Mouse (Mus musculus): Measurements from ENCODE around the gene Morn3. TPM values are rescaled to one million over a fixed set of nuclear protein-coding genes. Genes with fewer than 3 reads are reported as not detected.
"Not testable (repeated sequence)": the region's sequence is repeated elsewhere in the genome, so short reads cannot be mapped to it uniquely, and the experiment has no call there.

The Morn3 gene
- polyA plus RNA-seq, 1 experiment, result not detected

DNA sequence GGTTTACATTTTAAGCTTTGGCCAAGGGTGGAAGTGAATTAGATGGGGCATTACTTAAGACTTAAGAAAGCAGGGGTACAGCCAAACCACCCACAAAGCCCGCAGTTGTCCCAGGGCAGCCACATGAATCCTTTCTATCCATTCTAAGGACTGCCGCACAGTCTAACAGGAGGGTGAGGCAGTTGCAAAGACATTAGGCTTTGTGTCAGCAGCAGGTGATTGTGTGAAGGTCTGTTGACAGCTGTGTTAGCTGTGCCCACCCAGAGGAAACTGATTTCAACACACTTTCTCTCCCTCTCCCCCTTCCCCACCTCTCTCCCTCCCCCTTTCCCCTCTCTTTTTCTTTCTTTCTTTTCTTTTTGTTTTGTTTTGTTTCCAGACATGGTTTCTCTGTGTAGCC, 21.9 kb upstream of the Morn3 start:
- no peak overlapping the region for H3K27ac ChIP-seq (replicated peaks; ENCODE audit: low read depth, low read length)
- H3K4me1 ChIP-seq (ENCODE audit: control insufficient read depth, insufficient read depth, insufficient read length, low read length), result no peaks in the 10 kb centered on the region
- no peak overlapping the region for H3K4me3 ChIP-seq (ENCODE audit: insufficient read depth, low read depth, low read length)

DNA sequence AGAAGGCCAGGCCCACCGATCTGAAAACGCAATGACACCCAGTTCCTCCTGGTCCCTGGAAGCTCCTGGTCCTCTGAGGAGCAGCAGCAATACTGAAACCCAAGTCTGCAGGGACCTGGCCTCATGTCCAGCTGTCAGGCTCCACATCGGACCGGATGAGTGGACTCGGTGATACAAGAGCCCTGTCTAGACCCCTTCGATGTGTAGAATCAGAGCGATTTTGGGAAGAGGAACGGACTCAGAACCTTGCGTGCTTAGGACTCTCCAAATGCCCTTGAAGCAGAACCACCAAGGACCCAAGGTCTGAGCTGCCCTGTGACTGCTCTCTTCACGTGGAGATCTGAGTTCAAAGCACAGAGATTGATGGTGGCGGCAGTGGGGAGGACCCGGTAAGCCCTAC, 21.3 kb upstream of the Morn3 start, which contains the start of gene Tmem120b:
Tmem120b (plus strand) TSS at position 301 of the 400 bp plus-strand sequence.
- no peak within 1 kb of the TSS for H3K4me3 ChIP-seq (ENCODE audit: insufficient read depth, low read depth, low read length)
- no peak within 1 kb of the TSS for H3K27ac ChIP-seq (replicated peaks; ENCODE audit: low read depth, low read length)
- no peaks in the 10 kb centered on the region for H3K4me1 ChIP-seq (ENCODE audit: control insufficient read depth, insufficient read depth, insufficient read length, low read length)

DNA sequence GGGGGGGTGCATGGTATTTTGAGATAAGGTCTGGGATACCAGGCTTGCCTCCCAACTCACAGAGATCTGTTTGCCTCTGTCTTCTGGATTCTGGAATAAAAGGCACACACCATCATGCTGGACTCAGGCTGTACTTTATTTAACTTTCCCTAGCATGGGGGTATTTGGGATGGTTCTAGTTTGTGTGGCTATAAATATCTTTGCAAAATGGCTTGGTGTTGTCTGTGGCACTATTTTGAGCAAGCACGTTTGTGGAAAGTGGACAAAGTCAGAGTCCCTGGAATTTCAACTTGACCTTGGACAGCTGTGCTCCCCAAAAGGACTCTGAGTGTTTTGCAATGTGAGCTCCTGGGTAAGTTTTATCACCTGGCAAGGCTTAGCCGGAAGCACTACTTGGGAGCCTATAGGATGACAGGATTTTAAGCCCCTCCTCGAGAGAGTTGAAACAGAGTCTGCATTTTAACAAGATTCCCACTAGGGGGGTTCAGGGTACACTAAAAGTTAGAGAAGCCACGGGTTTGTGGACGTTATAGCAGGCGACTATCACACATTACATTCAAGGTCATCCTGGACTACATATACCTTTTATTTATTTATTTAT, 20.7 kb upstream of the Morn3 start:
- Histone ChIP-seq H3K27ac (replicated peaks; ENCODE audit: low read depth, low read length) (no peak overlapping the region), H3K4me3 (ENCODE audit: insufficient read depth, low read depth, low read length) (no peak overlapping the region), H3K4me1 (ENCODE audit: control insufficient read depth, insufficient read depth, insufficient read length, low read length) (no peaks in the 10 kb centered on the region)

DNA sequence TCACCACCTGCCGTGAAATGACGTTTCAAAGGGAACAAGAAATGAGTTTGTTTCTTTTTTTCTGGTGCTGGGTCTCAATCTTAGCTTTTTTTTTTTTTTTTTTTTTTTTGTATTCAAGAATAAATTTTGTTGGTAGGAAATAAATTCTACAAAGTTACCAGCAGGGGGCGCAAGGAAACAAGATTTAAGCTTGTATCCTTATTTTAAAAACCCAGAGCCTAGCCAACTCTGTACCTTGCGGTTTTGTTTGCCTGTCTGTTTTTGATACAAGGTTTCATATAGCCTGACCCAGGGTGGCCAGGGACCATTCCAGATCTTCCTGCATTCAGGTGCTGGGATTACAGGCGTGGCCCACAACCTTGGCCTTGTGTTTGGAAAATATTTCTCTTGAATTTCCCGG, 17.4 kb upstream of the Morn3 start:
- Histone ChIP-seq H3K4me1 (ENCODE audit: control insufficient read depth, insufficient read depth, insufficient read length, low read length) (no peaks in the 10 kb centered on the region), H3K4me3 (ENCODE audit: insufficient read depth, low read depth, low read length) (no peak overlapping the region), H3K27ac (replicated peaks; ENCODE audit: low read depth, low read length) (no peak overlapping the region)

DNA sequence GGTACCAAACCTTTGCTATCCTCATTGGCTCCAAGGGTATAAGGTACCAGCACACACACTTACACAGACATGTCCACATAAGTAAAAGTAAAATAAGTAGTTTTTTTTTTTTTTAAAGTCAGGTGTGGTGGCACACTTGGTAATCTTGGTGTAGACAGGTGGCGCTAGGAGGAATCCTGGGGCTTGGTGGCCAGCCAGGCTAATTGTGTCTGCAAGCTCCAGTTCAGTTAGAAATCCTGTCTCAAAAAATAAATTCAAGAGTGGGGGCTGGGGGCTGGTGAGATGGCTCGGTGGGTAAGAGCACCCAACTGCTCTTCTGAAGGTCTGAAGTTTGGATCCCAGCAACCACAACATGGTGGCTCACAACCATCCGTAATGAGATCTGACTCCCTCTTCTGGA, 16.3 kb upstream of the Morn3 start:
- Histone ChIP-seq H3K4me1 (ENCODE audit: control insufficient read depth, insufficient read depth, insufficient read length, low read length) (no peaks in the 10 kb centered on the region), H3K4me3 (ENCODE audit: insufficient read depth, low read depth, low read length) (no peak overlapping the region), H3K27ac (replicated peaks; ENCODE audit: low read depth, low read length) (no peak overlapping the region)

DNA sequence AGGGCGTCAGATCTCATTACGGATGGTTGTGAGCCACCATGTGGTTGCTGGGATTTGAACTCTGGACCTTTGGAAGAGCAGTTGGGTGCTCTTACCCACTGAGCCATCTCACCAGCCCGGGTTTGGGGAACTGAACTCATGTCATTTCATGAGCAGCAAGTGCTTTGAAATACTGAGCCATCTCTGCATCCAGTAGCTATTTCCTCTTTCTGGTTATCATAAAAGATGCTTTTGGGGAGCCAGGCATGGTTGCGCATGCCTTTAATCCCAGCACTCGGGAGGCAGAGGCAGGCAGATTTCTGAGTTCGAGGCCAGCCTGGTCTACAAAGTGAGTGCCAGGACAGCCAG, 14.6 kb upstream of the Morn3 start:
- H3K4me1 ChIP-seq (ENCODE audit: control insufficient read depth, insufficient read depth, insufficient read length, low read length); H3K4me3 ChIP-seq (ENCODE audit: insufficient read depth, low read depth, low read length); H3K27ac ChIP-seq (replicated peaks; ENCODE audit: low read depth, low read length): not testable (repeated sequence)

DNA sequence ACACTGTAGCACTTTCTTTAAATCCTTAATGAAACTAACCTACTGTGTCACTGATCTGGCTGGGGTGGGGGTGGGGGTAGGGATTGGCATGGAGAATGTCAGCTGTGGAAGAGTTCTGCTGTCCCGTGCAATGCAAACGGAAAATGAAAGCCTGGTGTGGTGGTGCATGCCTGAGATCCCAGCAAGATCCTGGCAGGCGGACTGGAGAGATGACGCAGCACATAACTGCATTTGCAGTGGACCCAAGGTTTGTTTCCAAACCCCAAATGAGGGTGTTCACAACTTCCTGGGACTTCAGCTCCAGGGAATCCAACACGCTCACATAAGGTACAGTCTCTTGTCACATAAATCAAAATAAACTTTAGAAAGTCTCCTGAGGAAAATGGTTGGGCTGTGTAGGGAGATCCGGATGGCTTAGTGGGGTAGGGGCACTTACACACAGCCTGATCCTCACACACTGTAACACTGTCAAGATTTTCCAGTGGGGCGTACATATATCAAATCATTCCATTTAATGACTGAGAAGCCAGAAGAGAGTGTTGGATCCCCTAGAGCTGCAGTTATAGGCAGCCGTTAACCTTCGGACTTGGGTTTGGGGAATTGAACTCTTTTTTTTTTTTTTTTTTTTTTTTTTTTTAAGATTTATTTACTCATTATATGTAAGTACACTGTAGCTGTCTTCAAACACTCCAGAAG, 14.0 kb upstream of the Morn3 start:
- Histone ChIP-seq H3K4me3 (ENCODE audit: insufficient read depth, low read depth, low read length) (no peak overlapping the region), H3K27ac (replicated peaks; ENCODE audit: low read depth, low read length) (peak overlapping the region; percentile 51; the same call in 1 of the 2 replicates), H3K4me1 (ENCODE audit: control insufficient read depth, insufficient read depth, insufficient read length, low read length) (no peaks in the 10 kb centered on the region)

DNA sequence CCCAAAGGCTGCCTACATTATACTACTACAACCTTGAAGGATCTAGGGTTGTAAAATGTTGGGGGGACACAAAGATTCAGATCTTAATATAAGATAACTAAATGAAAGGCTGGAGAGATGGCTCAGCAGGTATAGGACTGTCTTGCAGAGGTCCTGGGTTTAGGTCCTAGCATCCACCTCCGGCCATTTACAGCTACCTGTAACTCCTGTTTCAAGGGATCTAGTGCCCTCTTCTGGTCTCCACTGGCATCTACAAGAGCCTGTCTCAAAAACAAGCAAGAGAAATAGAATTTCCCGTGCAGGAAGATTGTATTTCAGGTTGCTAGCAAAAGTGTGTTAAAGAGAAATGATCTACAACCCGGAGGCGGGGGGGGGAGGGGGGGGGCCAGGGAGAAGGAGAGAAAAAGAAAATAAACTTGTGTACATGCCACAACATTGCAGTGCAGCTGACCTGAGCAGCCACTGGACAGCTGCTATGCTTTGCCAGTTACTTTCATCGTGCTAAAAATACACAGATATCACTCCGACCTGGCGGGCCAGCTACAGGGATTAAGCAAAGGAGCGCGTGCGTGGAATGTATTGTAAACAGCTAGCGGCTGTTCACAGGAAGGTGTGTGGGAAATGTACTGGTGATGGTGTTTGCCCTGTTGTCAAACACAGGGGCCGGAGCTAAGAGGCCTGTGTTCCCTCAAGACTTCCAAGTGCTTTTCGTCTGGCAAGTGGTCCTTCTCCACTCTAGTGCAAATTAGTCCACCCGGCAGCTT, 13.1 kb upstream of the Morn3 start:
- Histone ChIP-seq H3K4me1 (ENCODE audit: control insufficient read depth, insufficient read depth, insufficient read length, low read length) (no peaks in the 10 kb centered on the region), H3K4me3 (ENCODE audit: insufficient read depth, low read depth, low read length) (no peak overlapping the region), H3K27ac (replicated peaks; ENCODE audit: low read depth, low read length) (no peak overlapping the region)

DNA sequence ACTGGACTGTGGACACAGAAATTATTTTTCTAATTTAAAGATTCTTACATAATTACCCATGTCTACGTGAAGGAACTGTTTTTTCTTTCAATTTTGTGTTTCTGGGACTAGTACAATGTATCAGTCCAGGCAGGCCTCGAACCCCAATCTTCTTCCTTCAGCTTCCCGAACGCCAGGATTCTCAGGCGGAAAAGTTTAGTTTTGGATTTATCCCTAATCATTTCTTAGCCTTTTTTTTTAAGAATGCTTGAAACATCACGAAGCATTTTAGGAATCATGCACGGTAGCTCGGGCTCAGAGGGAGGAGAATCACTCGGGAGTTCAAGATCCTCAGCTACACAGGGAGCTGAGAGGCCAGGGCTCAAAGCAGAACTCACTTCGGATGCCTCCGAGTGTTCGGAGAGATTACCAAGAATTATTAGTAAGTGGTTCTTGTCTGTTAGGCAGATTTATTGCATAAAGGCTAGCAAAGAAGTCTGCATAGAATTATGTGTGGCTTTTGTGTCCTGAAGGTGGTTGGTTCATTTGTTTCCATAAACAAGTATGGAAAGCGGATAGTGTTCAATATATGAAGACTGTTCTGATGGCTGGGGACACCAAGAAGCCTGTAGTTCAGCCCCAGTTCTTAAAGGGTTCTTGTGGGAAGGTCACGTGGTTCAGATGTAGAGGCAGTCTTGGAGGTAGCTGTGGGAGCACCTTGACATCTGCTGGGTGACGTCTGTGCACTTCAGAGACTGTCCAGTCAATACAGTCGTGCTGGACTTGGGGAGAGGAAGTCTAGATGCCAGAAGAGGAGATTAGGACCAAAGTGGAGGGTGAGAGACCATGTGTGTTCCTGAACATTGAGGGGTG, 11.7 kb upstream of the Morn3 start:
- Histone ChIP-seq H3K4me3 (ENCODE audit: insufficient read depth, low read depth, low read length) (peak overlapping the region; percentile 52), H3K4me1 (ENCODE audit: control insufficient read depth, insufficient read depth, insufficient read length, low read length) (no peaks in the 10 kb centered on the region), H3K27ac (replicated peaks; ENCODE audit: low read depth, low read length) (peak overlapping the region; percentile 57)

DNA sequence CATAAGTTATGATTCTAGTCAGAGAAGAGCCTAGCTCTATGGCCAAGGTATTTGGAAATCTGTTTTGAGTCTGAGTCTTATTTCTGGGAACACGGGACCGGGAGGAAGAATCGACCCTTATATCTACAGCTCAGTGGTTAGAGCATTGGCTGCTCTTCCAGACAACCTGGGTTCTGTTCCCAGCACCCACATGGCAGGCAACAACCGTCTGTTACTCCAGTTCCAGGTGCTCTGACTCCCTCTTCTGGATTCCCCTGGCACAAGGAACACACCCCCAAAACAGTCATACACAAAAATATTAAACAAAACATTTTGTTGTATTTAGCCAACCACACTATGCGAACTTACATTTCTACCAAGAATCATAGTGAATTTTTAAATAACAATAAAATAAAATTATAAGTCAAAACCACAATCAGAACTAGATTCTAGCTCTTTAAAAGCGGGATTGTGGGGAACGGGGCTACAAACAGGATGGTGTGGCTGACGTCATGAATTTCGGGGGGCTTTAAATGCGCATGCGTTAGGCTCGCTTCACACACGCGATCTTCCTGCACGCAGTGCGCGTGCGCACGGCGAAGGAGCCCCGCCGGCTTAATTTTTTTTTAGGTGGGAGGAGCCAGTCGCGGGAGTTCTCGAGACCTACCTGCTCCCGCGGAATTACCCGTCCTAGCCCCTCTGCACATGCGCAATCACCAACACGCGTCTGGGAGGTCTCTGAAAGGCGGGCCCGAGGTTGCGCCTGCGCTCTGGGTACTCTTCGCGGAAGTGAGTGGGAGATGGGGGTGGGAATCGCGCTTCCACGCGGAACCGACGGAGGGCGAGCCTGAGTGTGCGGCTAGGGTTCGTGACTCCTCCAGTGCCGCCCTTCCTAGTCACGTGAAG, 10.8 kb upstream of the Morn3 start:
- Histone ChIP-seq H3K4me1 (ENCODE audit: control insufficient read depth, insufficient read depth, insufficient read length, low read length) (no peaks in the 10 kb centered on the region), H3K4me3 (ENCODE audit: insufficient read depth, low read depth, low read length) (peak overlapping the region; percentile 52), H3K27ac (replicated peaks; ENCODE audit: low read depth, low read length) (peak overlapping the region; percentile 57)

DNA sequence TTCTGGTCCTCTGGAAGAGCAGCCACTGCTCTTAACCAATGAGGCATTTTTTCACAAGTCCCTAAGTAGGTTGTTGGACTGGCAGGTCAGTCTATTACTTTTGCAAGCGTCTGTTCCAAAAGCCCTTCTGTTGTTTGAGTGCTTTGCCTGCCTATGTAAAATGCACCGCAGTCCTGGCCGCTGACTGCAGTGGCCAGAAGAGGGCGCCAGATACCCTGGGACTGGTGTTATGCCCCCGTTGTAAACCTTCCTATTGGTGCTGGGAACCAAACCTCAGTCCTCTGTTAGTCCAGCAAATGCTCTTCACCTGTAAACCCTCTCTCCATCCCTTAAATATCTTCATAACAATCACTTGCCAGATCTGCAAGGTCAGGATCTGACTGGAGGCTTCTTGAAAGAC, 4.9 kb upstream of the Morn3 start:
- no peak overlapping the region for H3K4me3 ChIP-seq (ENCODE audit: insufficient read depth, low read depth, low read length)
- no peak overlapping the region for H3K27ac ChIP-seq (replicated peaks; ENCODE audit: low read depth, low read length)

DNA sequence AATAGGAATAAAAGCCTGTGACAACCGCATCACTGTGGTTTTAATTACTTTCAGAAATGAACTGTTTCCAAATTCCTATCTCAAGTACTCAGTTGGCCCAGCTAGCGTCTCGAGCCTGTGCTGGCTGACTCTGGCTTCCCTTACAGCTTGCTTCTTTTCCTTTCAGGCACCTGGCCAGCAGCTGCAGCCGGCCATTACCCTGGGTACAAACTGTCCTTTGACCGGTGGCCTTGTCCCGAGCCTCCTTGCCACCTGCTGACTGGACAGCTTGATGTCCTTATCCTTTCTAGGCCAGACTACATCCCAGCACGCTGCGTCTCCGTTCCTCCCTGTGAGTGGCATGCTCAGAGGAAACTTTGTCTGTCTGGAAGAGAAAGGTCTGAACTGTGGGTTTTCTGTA, 4.1 kb upstream of the Morn3 start:
- Histone ChIP-seq H3K4me3 (ENCODE audit: insufficient read depth, low read depth, low read length) (no peak overlapping the region), H3K4me1 (ENCODE audit: control insufficient read depth, insufficient read depth, insufficient read length, low read length) (no peaks in the 10 kb centered on the region), H3K27ac (replicated peaks; ENCODE audit: low read depth, low read length) (no peak overlapping the region)

More for the DNA sequence above, 4.9 kb upstream of the Morn3 start:
- no peaks in the 10 kb centered on the region for H3K4me1 ChIP-seq (ENCODE audit: control insufficient read depth, insufficient read depth, insufficient read length, low read length)

DNA sequence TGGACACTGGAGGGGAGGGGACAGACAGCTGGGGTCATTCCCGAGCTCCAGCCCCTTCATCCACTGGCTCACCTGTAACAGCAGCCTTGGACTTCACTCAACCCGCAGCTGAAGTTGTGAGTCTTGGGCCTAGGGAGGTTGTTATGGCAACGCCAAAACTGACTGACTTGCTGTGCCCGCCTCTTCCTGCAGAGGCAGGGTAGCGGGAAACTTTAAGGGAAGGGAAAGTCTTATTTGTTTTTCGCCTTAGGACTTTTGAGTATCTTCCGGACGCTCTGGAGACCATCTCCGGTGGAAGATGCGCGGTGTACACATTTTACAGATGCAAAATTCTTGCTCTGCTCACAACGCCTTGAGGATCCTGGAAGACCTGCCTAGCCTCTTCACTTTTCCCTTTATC, 2.5 kb upstream of the Morn3 start:
- no peaks in the 10 kb centered on the region for H3K4me1 ChIP-seq (ENCODE audit: control insufficient read depth, insufficient read depth, insufficient read length, low read length)
- no peak overlapping the region for H3K27ac ChIP-seq (replicated peaks; ENCODE audit: low read depth, low read length)
- no peak overlapping the region for H3K4me3 ChIP-seq (ENCODE audit: insufficient read depth, low read depth, low read length)

DNA sequence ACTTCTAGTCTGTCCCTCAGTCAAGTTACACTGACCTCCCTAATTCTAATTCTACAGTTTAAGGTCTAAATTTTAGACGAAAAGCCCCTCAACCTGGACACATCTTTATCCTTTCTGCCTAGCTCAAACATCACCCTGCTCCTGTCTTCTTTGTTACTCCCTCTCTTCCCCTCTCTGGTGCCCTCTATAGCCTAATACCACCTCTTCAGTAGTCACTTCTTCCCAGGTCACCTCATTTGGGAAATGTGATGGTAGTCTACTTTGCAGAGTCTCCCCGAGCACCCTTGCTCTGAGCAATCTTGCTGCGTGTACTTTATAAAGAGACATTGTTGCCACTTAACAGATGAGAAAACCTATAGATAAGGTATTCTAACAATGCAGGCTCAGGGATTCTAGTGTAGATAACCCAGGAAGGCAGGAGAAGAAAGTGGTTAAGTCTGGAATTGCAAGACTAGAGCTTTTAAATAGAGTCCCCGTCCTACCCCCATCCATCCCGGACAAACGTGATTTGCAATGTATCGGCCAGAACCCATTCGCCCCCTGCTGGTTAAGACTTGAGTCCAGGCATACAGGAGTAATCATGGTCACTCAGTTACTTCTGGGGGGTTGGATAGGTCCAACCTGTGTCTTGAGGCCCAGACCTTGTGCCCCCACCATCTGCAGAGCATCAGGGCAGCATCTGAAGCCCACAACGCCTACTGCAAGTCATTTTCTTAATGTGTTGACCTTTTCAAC, 1.1 kb downstream of the Morn3 start:
- Histone ChIP-seq H3K4me3 (ENCODE audit: insufficient read depth, low read depth, low read length) (no peak overlapping the region), H3K4me1 (ENCODE audit: control insufficient read depth, insufficient read depth, insufficient read length, low read length) (no peaks in the 10 kb centered on the region; the same call in 1 of the 2 replicates), H3K27ac (replicated peaks; ENCODE audit: low read depth, low read length) (no peak overlapping the region)

Data from brown adipose tissue, adult 24 weeks (tissue).